Mouse (Mus musculus) neural tube, embryonic 15.5 days (tissue): Measurements from ENCODE around the gene Sgms2. TPM values are rescaled to one million over a fixed set of nuclear protein-coding genes. Genes with fewer than 3 reads are reported as not detected.

Experiments
- ATAC-seq: fragments of 200-750 bp; cut with Nextera tagmentation; 2 replicates; pipeline ENCODE4 v1.8.0; 2017; ENCODE audit warnings: mild to moderate bottlenecking, moderate TSS enrichment, moderate library complexity; ENCODE audit not compliant: low FRiP score
- H3K27ac ChIP-seq: fragments of 300-500 bp; sonication (generic); replicated peaks from 2 replicates; pipeline ENCODE4 v1.5.1; 2015; ENCODE audit warnings: mild to moderate bottlenecking, inconsistent platforms
- H3K27me3 ChIP-seq: fragments of 300-500 bp; sonication (generic); replicated peaks from 2 replicates; pipeline ENCODE4 v1.6.1; 2015; ENCODE audit warnings: inconsistent platforms
- H3K36me3 ChIP-seq: fragments of 300-500 bp; sonication (generic); 2 replicates; pipeline ENCODE4 v1.6.1; 2015; ENCODE audit warnings: inconsistent platforms
- H3K4me1 ChIP-seq: fragments of 300-500 bp; sonication (generic); 2 replicates; pipeline ENCODE4 v1.6.1; 2015; ENCODE audit warnings: inconsistent platforms
- H3K4me2 ChIP-seq: fragments of 300-500 bp; sonication (generic); 2 replicates; pipeline ENCODE4 v1.6.1; 2015; ENCODE audit warnings: inconsistent platforms, mild to moderate bottlenecking, moderate library complexity
- H3K4me3 ChIP-seq: fragments of 300-500 bp; sonication (generic); replicated peaks from 2 replicates; pipeline ENCODE4 v1.5.1; 2015; ENCODE audit warnings: mild to moderate bottlenecking, inconsistent platforms
- H3K9ac ChIP-seq: fragments of 300-500 bp; sonication (generic); replicated peaks from 2 replicates; pipeline ENCODE4 v1.6.1; 2015; ENCODE audit warnings: mild to moderate bottlenecking, inconsistent platforms
- H3K9me3 ChIP-seq: fragments of 300-500 bp; sonication (generic); replicated peaks from 2 replicates; pipeline ENCODE4 v1.6.1; 2016; ENCODE audit warnings: inconsistent platforms
- WGBS: fragments of 180-500 bp; shearing (Covaris S2); methylation state at CpG from one replicate; pipeline ENCODE4 v1.1.7; 2015; ENCODE audit warnings: mixed read lengths; 5-methylcytosine and 5-hydroxymethylcytosine counted together
- polyA plus RNA-seq: library from polyadenylated mRNA; unstranded; fragments of >200 nt; fragmentation: Nextera tagmentation; extraction: Ambion mirVana; gene quantifications from 2 replicates; pipeline ENCODE4 v1.2.1, GENCODE M21; 2015

Sgms2 gene
- polyA plus RNA-seq, 1 experiment from 2014 or later = 1.8 TPM

GRCm38 (mm10) chr3:131299908-131300307 lies 191.3 kb downstream of the Sgms2 start:
- H3K9ac ChIP-seq = no peak overlapping the region
- WGBS = 10% methylated on average over 6 of the region's 6 CpGs
- peaks cover 9% of the 10 kb centered on the region for H3K4me1 ChIP-seq
- no peak overlapping the region for H3K4me2 ChIP-seq
- peaks cover 7% of the 10 kb centered on the region for H3K36me3 ChIP-seq
- no peak overlapping the region for H3K4me3 ChIP-seq
- H3K27ac ChIP-seq = no peak overlapping the region
- no peaks in the 10 kb centered on the region for H3K9me3 ChIP-seq
- no peak for ATAC-seq
- H3K27me3 ChIP-seq = no peaks in the 10 kb centered on the region

- no peak overlapping the region for H3K27ac ChIP-seq
- H3K9ac ChIP-seq = no peak overlapping the region
- ATAC-seq = no peak
- 89% methylated on average over 9 of the region's 9 CpGs for WGBS
- H3K27me3 ChIP-seq = no peaks in the 10 kb centered on the region
- no peak overlapping the region for H3K4me2 ChIP-seq
- H3K36me3 ChIP-seq = peaks cover 7% of the 10 kb centered on the region
- H3K4me3 ChIP-seq = no peak overlapping the region
- H3K9me3 ChIP-seq = no peaks in the 10 kb centered on the region
- H3K4me1 ChIP-seq = peaks cover 9% of the 10 kb centered on the region
Measured at GRCm38 (mm10) chr3:131299078-131299477, 192.1 kb downstream of the Sgms2 start.

- H3K27me3 ChIP-seq = no peaks in the 10 kb centered on the region
- no peaks in the 10 kb centered on the region for H3K9me3 ChIP-seq
- no peak overlapping the region for H3K27ac ChIP-seq
- H3K9ac ChIP-seq = no peak overlapping the region
- WGBS = 91% methylated on average over 7 of the region's 7 CpGs
- H3K36me3 ChIP-seq = peaks cover 7% of the 10 kb centered on the region
- ATAC-seq = no peak
- H3K4me1 ChIP-seq = peaks cover 7% of the 10 kb centered on the region
- no peak overlapping the region for H3K4me3 ChIP-seq
- H3K4me2 ChIP-seq = no peak overlapping the region
Measured at GRCm38 (mm10) chr3:131296893-131297292, 194.3 kb downstream of the Sgms2 start.

- Histone ChIP-seq H3K36me3 (peaks cover 11% of the 10 kb centered on the region), H3K4me3 (no peak overlapping the region), H3K4me2 (no peak overlapping the region), H3K27ac (no peak overlapping the region), H3K4me1 (no peaks in the 10 kb centered on the region), H3K9me3 (no peaks in the 10 kb centered on the region), H3K27me3 (no peaks in the 10 kb centered on the region), H3K9ac (no peak overlapping the region)
- no peak for ATAC-seq
- WGBS = 93% methylated on average over 12 of the region's 12 CpGs
Measured at GRCm38 (mm10) chr3:131295513-131296200, 195.6 kb downstream of the Sgms2 start.

GRCm38 (mm10) chr3:131294503-131294902 lies 196.7 kb downstream of the Sgms2 start:
- H3K4me2 ChIP-seq = no peak overlapping the region
- H3K27me3 ChIP-seq = no peaks in the 10 kb centered on the region
- H3K4me1 ChIP-seq = no peaks in the 10 kb centered on the region
- H3K9me3 ChIP-seq = no peaks in the 10 kb centered on the region
- 50% methylated on average over 3 of the region's 3 CpGs for WGBS
- no peak for ATAC-seq
- H3K9ac ChIP-seq = no peak overlapping the region
- H3K27ac ChIP-seq = no peak overlapping the region
- H3K36me3 ChIP-seq = peaks cover 12% of the 10 kb centered on the region
- no peak overlapping the region for H3K4me3 ChIP-seq

- H3K9ac ChIP-seq = no peak overlapping the region
- WGBS = 83% methylated on average over 3 of the region's 3 CpGs
- peaks cover 12% of the 10 kb centered on the region for H3K36me3 ChIP-seq
- H3K4me1 ChIP-seq = no peaks in the 10 kb centered on the region
- no peaks in the 10 kb centered on the region for H3K27me3 ChIP-seq
- no peak overlapping the region for H3K4me2 ChIP-seq
- ATAC-seq = no peak
- H3K27ac ChIP-seq = no peak overlapping the region
- H3K4me3 ChIP-seq = no peak overlapping the region
- no peaks in the 10 kb centered on the region for H3K9me3 ChIP-seq
Measured at GRCm38 (mm10) chr3:131292959-131293358, 198.3 kb downstream of the Sgms2 start.

- WGBS = 92% methylated on average over 2 of the region's 2 CpGs
- H3K27me3 ChIP-seq = no peaks in the 10 kb centered on the region
- H3K36me3 ChIP-seq = peaks cover 8% of the 10 kb centered on the region
- H3K4me3 ChIP-seq = no peak overlapping the region
- no peak overlapping the region for H3K9ac ChIP-seq
- H3K4me1 ChIP-seq = no peaks in the 10 kb centered on the region
- ATAC-seq = no peak
- H3K9me3 ChIP-seq = no peaks in the 10 kb centered on the region
- H3K4me2 ChIP-seq = no peak overlapping the region
- H3K27ac ChIP-seq = no peak overlapping the region
Measured at GRCm38 (mm10) chr3:131292349-131292748, 198.9 kb downstream of the Sgms2 start.

GRCm38 (mm10) chr3:131291890-131292289 lies 199.3 kb downstream of the Sgms2 start:
- no peak overlapping the region for H3K4me2 ChIP-seq
- no peaks in the 10 kb centered on the region for H3K9me3 ChIP-seq
- WGBS = 88% methylated on average over 4 of the region's 4 CpGs
- ATAC-seq = no peak
- H3K36me3 ChIP-seq = peaks cover 5% of the 10 kb centered on the region
- no peak overlapping the region for H3K4me3 ChIP-seq
- no peaks in the 10 kb centered on the region for H3K4me1 ChIP-seq
- H3K9ac ChIP-seq = no peak overlapping the region
- no peak overlapping the region for H3K27ac ChIP-seq
- H3K27me3 ChIP-seq = no peaks in the 10 kb centered on the region

- H3K27ac ChIP-seq = no peak overlapping the region
- H3K4me3 ChIP-seq = no peak overlapping the region
- H3K4me1 ChIP-seq = peaks cover 16% of the 10 kb centered on the region
- H3K27me3 ChIP-seq = no peaks in the 10 kb centered on the region
- H3K9me3 ChIP-seq = no peaks in the 10 kb centered on the region
- WGBS = 89% methylated on average over 4 of the region's 4 CpGs
- H3K36me3 ChIP-seq = no peaks in the 10 kb centered on the region
- no peak for ATAC-seq
- H3K9ac ChIP-seq = no peak overlapping the region
- H3K4me2 ChIP-seq = no peak overlapping the region
Measured at GRCm38 (mm10) chr3:131274151-131274550, 217.1 kb downstream of the Sgms2 start.

GRCm38 (mm10) chr3:131272374-131273100 lies 218.7 kb downstream of the Sgms2 start:
- 0 out of 2 replicates have a peak overlapping the region, but pooled peaks have one; percentile 30 for H3K27ac ChIP-seq
- H3K9me3 ChIP-seq = no peaks in the 10 kb centered on the region
- peak overlapping the region; percentile 63 for H3K9ac ChIP-seq
- H3K4me2 ChIP-seq = peak overlapping the region; percentile 86
- H3K27me3 ChIP-seq = no peaks in the 10 kb centered on the region
- peak overlapping the region; percentile 72 for H3K4me3 ChIP-seq
- peak; percentile 8; the same call in 1 of the 2 replicates for ATAC-seq
- peaks cover 16% of the 10 kb centered on the region for H3K4me1 ChIP-seq
- no peaks in the 10 kb centered on the region for H3K36me3 ChIP-seq
- WGBS = 55% methylated on average over 10 of the region's 10 CpGs

GRCm38 (mm10) chr3:131271559-131272373 lies 219.4 kb downstream of the Sgms2 start, which contains the start of gene Hadh:
TSS of gene Hadh (minus strand) at chr3:131272101.
- Histone ChIP-seq H3K9me3 (no peaks in the 10 kb centered on the region), H3K9ac (peak within 1 kb of the TSS; percentile 63), H3K27ac (peak within 1 kb of the TSS; percentile 56), H3K4me3 (peak within 1 kb of the TSS; percentile 72), H3K27me3 (no peaks in the 10 kb centered on the region), H3K4me1 (peaks cover 16% of the 10 kb centered on the region), H3K4me2 (peak within 1 kb of the TSS; percentile 86), H3K36me3 (no peaks in the 10 kb centered on the region)
- peak; percentile 94 for ATAC-seq
- under 1% methylated on average over 54 of the region's 54 CpGs for WGBS
